Mouse (Mus musculus) left cerebral cortex, postnatal 14 days (tissue): ENCODE data around the gene Scrn1. TPM values are rescaled to one million over a fixed set of nuclear protein-coding genes. Genes with fewer than 3 reads are reported as not detected.
A peak's percentile ranks its signal among the peaks of the same experiment; 100 is the strongest.

Experiments used
- DNase-seq, 2 experiments: peaks; one replicate each; pipeline ENCODE4 v3.0.0; 2021 to 2022; ENCODE audit warnings: low spot score in 2 of 2, mixed read lengths in 1 of 2
- intact Hi-C: fragments of 180-260 bp; cut with DNase I; formaldehyde crosslinking; loops from one replicate; pipeline ENCODE4 v1.15.1; 2025
- total RNA-seq, 2 experiments: library from RNA; stranded (reverse); gene quantifications; 2 replicates each; pipeline ENCODE4 v1.2.3; 2021

Gene Scrn1
- total RNA-seq, 2 experiments from 2014 or later = 163 TPM

GRCm38 (mm10) chr6:54586175-54586574 is 19.9 kb upstream of the Scrn1 start:
- peak in 1 of 2 experiments; percentile 71 for DNase-seq
- intact Hi-C loops = no loop called here

- DNase-seq = no peak
- intact Hi-C loops = no loop called here
These were observed 7.1 kb upstream of the Scrn1 start for GRCm38 (mm10) chr6:54573218-54573955.

- DNase-seq = no peak
- intact Hi-C loops = loop anchor here (5.0 kb wide), 1 partner anchor 37 kb away; no protein-coding TSS in a partner anchor
These were observed 3.5 kb upstream of the Scrn1 start for GRCm38 (mm10) chr6:54569776-54570175.

- no peak for DNase-seq
- intact Hi-C loops = loop anchor here (5.0 kb wide), 1 partner anchor 34 kb away; no protein-coding TSS in a partner anchor
These were observed 244 bp upstream of the Scrn1 start for GRCm38 (mm10) chr6:54566546-54566919.

- intact Hi-C loops = loop anchor here (5.0 kb wide), 1 partner anchor 33 kb away; no protein-coding TSS in a partner anchor
- DNase-seq = peak in 1 of 2 experiments; percentile 30
These were observed 1.3 kb downstream of the Scrn1 start for GRCm38 (mm10) chr6:54565012-54565411.

- DNase-seq = no peak
- intact Hi-C loops = no loop called here
These were observed 1.7 kb downstream of the Scrn1 start for GRCm38 (mm10) chr6:54564506-54564991.

GRCm38 (mm10) chr6:54563561-54563960 is 2.7 kb downstream of the Scrn1 start:
- intact Hi-C loops = no loop called here

GRCm38 (mm10) chr6:54562018-54562809 is 4.1 kb downstream of the Scrn1 start:
- intact Hi-C loops = no loop called here
- DNase-seq = no peak

More at GRCm38 (mm10) chr6:54563561-54563960, 2.7 kb downstream of the Scrn1 start:
- no peak for DNase-seq

GRCm38 (mm10) chr6:54558466-54558865 is 7.8 kb downstream of the Scrn1 start:
- intact Hi-C loops = no loop called here
- DNase-seq = no peak

- intact Hi-C loops = no loop called here
These were observed 8.6 kb downstream of the Scrn1 start for GRCm38 (mm10) chr6:54557671-54558070.

GRCm38 (mm10) chr6:54555816-54556215 is 10.5 kb downstream of the Scrn1 start:
- intact Hi-C loops = no loop called here
- no peak for DNase-seq

More at GRCm38 (mm10) chr6:54557671-54558070, 8.6 kb downstream of the Scrn1 start:
- no peak for DNase-seq

GRCm38 (mm10) chr6:54554341-54555110 is 11.8 kb downstream of the Scrn1 start:
- DNase-seq = no peak
- intact Hi-C loops = no loop called here

- DNase-seq = no peak
- intact Hi-C loops = no loop called here
These were observed 12.7 kb downstream of the Scrn1 start for GRCm38 (mm10) chr6:54553632-54554031.

- DNase-seq = no peak
- intact Hi-C loops = no loop called here
These were observed 13.4 kb downstream of the Scrn1 start for GRCm38 (mm10) chr6:54552721-54553413.

- no peak for DNase-seq
- intact Hi-C loops = no loop called here
These were observed 15.4 kb downstream of the Scrn1 start for GRCm38 (mm10) chr6:54550801-54551323.

- no peak for DNase-seq
- intact Hi-C loops = no loop called here
These were observed 17.0 kb downstream of the Scrn1 start for GRCm38 (mm10) chr6:54549311-54549710.

GRCm38 (mm10) chr6:54548314-54549019 is 17.8 kb downstream of the Scrn1 start:
- no peak for DNase-seq
- intact Hi-C loops = no loop called here

GRCm38 (mm10) chr6:54543646-54544045 is 22.6 kb downstream of the Scrn1 start:
- DNase-seq = no peak
- intact Hi-C loops = no loop called here
